Mouse (Mus musculus) intestine, embryonic 14.5 days (tissue): ENCODE measurements around the gene Pum2. TPM values are rescaled to one million over a fixed set of nuclear protein-coding genes. Genes with fewer than 3 reads are reported as not detected.
A peak's percentile ranks its signal among the peaks of the same experiment; 100 is the strongest.
"Not testable (repeated sequence)": the region's sequence is repeated elsewhere in the genome, so short reads cannot be mapped to it uniquely, and the experiment has no call there.

Experiments
- ATAC-seq: fragments of 200-750 bp; cut with Nextera tagmentation; replicated peaks from 2 replicates; pipeline ENCODE4 v1.8.0; 2017; ENCODE audit warnings: low read depth, moderate number of reproducible peaks, moderate TSS enrichment, moderate library complexity; ENCODE audit not compliant: low FRiP score, low TSS enrichment
- DNase-seq: peaks from one replicate; pipeline ENCODE4 v3.0.0-alpha.2; 2018; ENCODE audit warnings: low spot score
- H3K27ac ChIP-seq: fragments of 300-500 bp; sonication (generic); 2 replicates; pipeline ENCODE4 v1.5.1; 2014; ENCODE audit warnings: low read depth, mild to moderate bottlenecking, control low read depth
- H3K27me3 ChIP-seq: fragments of 300-500 bp; sonication (generic); replicated peaks from 2 replicates; pipeline ENCODE4 v1.6.1; 2014; ENCODE audit warnings: low read length, control low read depth; ENCODE audit not compliant: control insufficient read depth, insufficient read depth
- H3K36me3 ChIP-seq: fragments of 300-500 bp; sonication (generic); 2 replicates; pipeline ENCODE4 v1.6.1; 2014; ENCODE audit warnings: low read length, control low read depth; ENCODE audit not compliant: control insufficient read depth, insufficient read depth
- H3K4me1 ChIP-seq: fragments of 300-500 bp; sonication (generic); replicated peaks from 2 replicates; pipeline ENCODE4 v1.6.1; 2014; ENCODE audit warnings: low read length, control low read depth, mixed read lengths; ENCODE audit not compliant: control insufficient read depth, insufficient read depth
- H3K4me2 ChIP-seq: fragments of 300-500 bp; sonication (generic); 2 replicates; pipeline ENCODE4 v1.6.1; 2014; ENCODE audit warnings: low read length
- H3K4me3 ChIP-seq: fragments of 300-500 bp; sonication (generic); 2 replicates; pipeline ENCODE4 v1.5.1; 2014; ENCODE audit warnings: low read depth, low read length, control low read depth, mixed read lengths
- H3K9ac ChIP-seq: fragments of 300-500 bp; sonication (generic); 2 replicates; pipeline ENCODE4 v1.6.1; 2014; ENCODE audit warnings: mild to moderate bottlenecking, low read length
- H3K9me3 ChIP-seq: fragments of 300-500 bp; sonication (generic); 2 replicates; pipeline ENCODE4 v1.6.1; 2016; ENCODE audit warnings: low read length, control low read depth; ENCODE audit not compliant: control insufficient read depth
- whole genome bisulfite sequencing: fragments of 180-500 bp; shearing (Covaris S2); extraction: QIAGEN DNeasy Blood & Tissue Kit; methylation state at CpG from one replicate; pipeline ENCODE4 v1.1.7; 2014; 5-methylcytosine and 5-hydroxymethylcytosine counted together
- polyA plus RNA-seq: library from polyadenylated mRNA; unstranded; fragments of >200 nt; fragmentation: Nextera tagmentation; extraction: Ambion mirVana; gene quantifications from 2 replicates; pipeline ENCODE4 v1.2.1, GENCODE M21; 2014

Gene Pum2
- polyA plus RNA-seq, 1 experiment from 2014 or later = 59.2 TPM

- ATAC-seq = peak; percentile 98
- Histone ChIP-seq H3K36me3 (no peaks in the 10 kb centered on the region), H3K27me3 (no peaks in the 10 kb centered on the region), H3K27ac (peak overlapping the region; percentile 93), H3K4me1 (no peaks in the 10 kb centered on the region), H3K9me3 (no peaks in the 10 kb centered on the region), H3K4me2 (peak overlapping the region; percentile 54), H3K9ac (peak overlapping the region; percentile 96), H3K4me3 (peak overlapping the region; percentile 90)
- DNase-seq = peak; percentile 100
- WGBS = under 1% methylated on average over 46 of the region's 47 CpGs
Measured at GRCm38 (mm10) chr12:8640711-8641424, 33.1 kb upstream of the Pum2 start.

GRCm38 (mm10) chr12:8641425-8641735 is 32.6 kb upstream of the Pum2 start:
- H3K9ac ChIP-seq = peak overlapping the region; percentile 96
- no peaks in the 10 kb centered on the region for H3K27me3 ChIP-seq
- no peak; the same call in 1 of the 2 replicates for ATAC-seq
- H3K4me2 ChIP-seq = peak overlapping the region; percentile 54
- peak overlapping the region; percentile 90 for H3K4me3 ChIP-seq
- no peaks in the 10 kb centered on the region for H3K36me3 ChIP-seq
- no peak for DNase-seq
- no peak overlapping the region for H3K27ac ChIP-seq
- WGBS = 5% methylated on average over 10 of the region's 10 CpGs
- no peaks in the 10 kb centered on the region for H3K4me1 ChIP-seq
- H3K9me3 ChIP-seq = no peaks in the 10 kb centered on the region

- H3K9ac ChIP-seq, H3K4me2 ChIP-seq, H3K4me3 ChIP-seq, DNase-seq, ATAC-seq, H3K4me1 ChIP-seq, H3K27ac ChIP-seq, H3K27me3 ChIP-seq, H3K9me3 ChIP-seq, H3K36me3 ChIP-seq: not testable (repeated sequence)
- 58% methylated on average over 8 of the region's 8 CpGs for WGBS
Measured at GRCm38 (mm10) chr12:8648211-8648610, 25.7 kb upstream of the Pum2 start.

- ATAC-seq, H3K4me2 ChIP-seq, H3K27me3 ChIP-seq, DNase-seq, H3K4me3 ChIP-seq, H3K27ac ChIP-seq, H3K36me3 ChIP-seq, H3K9ac ChIP-seq, H3K4me1 ChIP-seq, H3K9me3 ChIP-seq: not testable (repeated sequence)
- WGBS = 67% methylated on average over 3 of the region's 3 CpGs
Measured at GRCm38 (mm10) chr12:8650027-8650426, 23.9 kb upstream of the Pum2 start.

GRCm38 (mm10) chr12:8656596-8656995 is 17.3 kb upstream of the Pum2 start:
- ATAC-seq = no peak
- no peak for DNase-seq
- Histone ChIP-seq H3K27ac (no peak overlapping the region), H3K4me3 (no peak overlapping the region), H3K36me3 (no peaks in the 10 kb centered on the region), H3K27me3 (no peaks in the 10 kb centered on the region), H3K4me1 (no peaks in the 10 kb centered on the region), H3K9me3 (no peaks in the 10 kb centered on the region), H3K9ac (no peak overlapping the region), H3K4me2 (no peak overlapping the region)
- 80% methylated on average over 4 of the region's 4 CpGs for WGBS

GRCm38 (mm10) chr12:8657116-8657515 is 16.8 kb upstream of the Pum2 start:
- Histone ChIP-seq H3K9me3 (no peaks in the 10 kb centered on the region), H3K27ac (no peak overlapping the region), H3K4me1 (no peaks in the 10 kb centered on the region), H3K9ac (no peak overlapping the region), H3K27me3 (no peaks in the 10 kb centered on the region), H3K36me3 (no peaks in the 10 kb centered on the region), H3K4me2 (no peak overlapping the region), H3K4me3 (no peak overlapping the region)
- DNase-seq (no peak), ATAC-seq (no peak)
- WGBS = 70% methylated on average over 10 of the region's 10 CpGs

GRCm38 (mm10) chr12:8657629-8658366 is 16.1 kb upstream of the Pum2 start:
- Histone ChIP-seq H3K4me1 (peaks cover 3% of the 10 kb centered on the region), H3K9me3 (no peaks in the 10 kb centered on the region), H3K4me3 (no peak overlapping the region), H3K36me3 (no peaks in the 10 kb centered on the region), H3K4me2 (no peak overlapping the region), H3K27me3 (no peaks in the 10 kb centered on the region), H3K9ac (no peak overlapping the region), H3K27ac (no peak overlapping the region)
- 84% methylated on average over 6 of the region's 6 CpGs for WGBS
- no peak for ATAC-seq
- no peak for DNase-seq

- H3K36me3 ChIP-seq = no peaks in the 10 kb centered on the region
- no peak overlapping the region for H3K27ac ChIP-seq
- H3K27me3 ChIP-seq = no peaks in the 10 kb centered on the region
- peaks cover 3% of the 10 kb centered on the region for H3K4me1 ChIP-seq
- WGBS = 84% methylated on average over 15 of the region's 15 CpGs
- H3K9ac ChIP-seq = no peak overlapping the region
- no peak overlapping the region for H3K4me2 ChIP-seq
- DNase-seq = no peak
- ATAC-seq = no peak
- H3K4me3 ChIP-seq = no peak overlapping the region
- no peaks in the 10 kb centered on the region for H3K9me3 ChIP-seq
Measured at GRCm38 (mm10) chr12:8659406-8660279, 14.3 kb upstream of the Pum2 start.
